Mouse (Mus musculus) gastrocnemius, postnatal 4 days (tissue): ENCODE data around the gene Tfip11. TPM values are rescaled to one million over a fixed set of nuclear protein-coding genes. Genes with fewer than 3 reads are reported as not detected.
A peak's percentile ranks its signal among the peaks of the same experiment; 100 is the strongest.
"Not testable (repeated sequence)": the region's sequence is repeated elsewhere in the genome, so short reads cannot be mapped to it uniquely, and the experiment has no call there.

ENCODE experiments used
- DNase-seq, 2 experiments: peaks; one replicate each; pipeline ENCODE4 v3.0.0; 2021 to 2022; ENCODE audit warnings: low spot score in 2 of 2, mixed read lengths in 2 of 2
- total RNA-seq, 2 experiments: library from RNA; stranded (reverse); gene quantifications; 2 replicates each; pipeline ENCODE4 v1.2.3; 2021

Gene Tfip11
- total RNA-seq, 2 experiments from 2014 or later: 20.4 to 21.0 TPM

DNA sequence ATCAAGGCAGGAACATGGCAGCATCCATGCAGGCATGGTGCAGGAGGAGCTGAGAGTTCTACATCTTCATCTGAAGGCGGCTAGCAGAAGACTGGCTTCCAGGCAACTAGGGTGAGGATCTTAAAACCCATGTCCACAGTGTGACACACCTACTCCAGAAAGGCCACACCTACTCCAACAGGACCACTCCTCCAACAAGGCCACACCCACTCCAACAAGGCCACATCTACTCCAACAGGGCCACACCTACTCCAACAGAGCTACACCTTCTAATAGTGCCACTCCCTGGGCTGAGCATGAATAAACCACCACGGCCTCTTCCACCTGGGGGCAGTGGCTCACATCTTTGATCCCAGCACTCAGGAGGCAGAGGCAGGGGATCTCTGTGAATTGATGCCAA is 6.8 kb upstream of the Tfip11 start:
- DNase-seq: not testable (repeated sequence)

DNA sequence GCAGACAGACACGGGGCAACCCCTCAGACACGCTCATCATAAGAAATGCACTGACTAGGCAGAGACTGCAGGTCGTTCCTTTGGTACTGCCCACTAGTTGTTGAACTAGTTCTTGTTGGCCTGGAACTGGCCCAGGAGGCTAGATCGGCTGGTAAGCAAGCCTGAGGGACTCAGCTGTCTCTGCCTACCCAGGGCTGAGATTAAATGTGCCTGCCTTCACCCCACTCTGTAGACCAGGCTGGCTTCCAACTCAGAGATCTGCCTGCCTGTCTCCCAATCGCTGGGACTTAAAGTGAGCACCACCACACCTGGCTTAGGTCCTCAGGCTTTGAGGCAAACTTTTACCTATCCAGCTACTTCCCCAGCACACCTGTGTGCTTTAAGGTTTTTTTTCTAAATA is 5.8 kb upstream of the Tfip11 start:
- DNase-seq: no peak

DNA sequence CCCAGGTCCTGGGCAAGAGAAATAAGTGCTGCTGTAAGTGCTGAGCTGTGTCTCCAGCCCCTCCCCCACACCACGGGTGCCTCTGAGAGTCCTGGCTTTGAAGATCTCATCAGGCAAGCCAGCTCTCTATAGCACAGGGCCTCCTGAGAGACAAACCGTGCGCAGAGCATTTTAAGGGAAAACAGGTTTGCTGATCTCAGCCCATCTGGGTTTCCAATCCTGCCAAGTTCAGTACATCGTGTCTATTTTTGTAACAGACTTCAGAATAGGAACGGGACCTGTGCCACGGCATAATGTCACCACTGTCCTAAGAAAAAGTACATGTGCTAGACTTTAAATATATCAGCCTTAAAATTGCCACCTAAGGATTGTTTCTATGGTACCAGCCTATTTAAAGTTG is 5.2 kb upstream of the Tfip11 start:
- DNase-seq: peak in 1 of 2 experiments; percentile 44

DNA sequence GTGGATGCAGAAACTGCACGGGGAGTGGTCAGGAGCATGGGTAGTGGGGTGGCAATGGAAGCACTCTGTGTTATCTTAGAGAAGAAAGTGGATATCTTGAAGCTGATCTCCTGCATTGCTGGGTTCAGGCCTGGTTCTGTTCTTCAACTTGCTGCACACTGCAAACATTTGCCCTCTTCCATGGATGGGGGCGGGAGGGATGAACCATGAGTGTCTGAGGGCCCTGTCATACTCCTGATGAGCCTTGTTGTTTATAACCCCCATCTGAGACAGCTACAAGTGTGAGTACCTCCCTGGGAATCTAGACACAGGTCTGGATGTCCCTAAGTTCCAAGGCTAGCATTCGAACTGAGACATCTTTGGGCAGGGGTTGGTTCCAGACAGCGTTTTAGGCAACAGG is 4.8 kb upstream of the Tfip11 start:
- DNase-seq: no peak

DNA sequence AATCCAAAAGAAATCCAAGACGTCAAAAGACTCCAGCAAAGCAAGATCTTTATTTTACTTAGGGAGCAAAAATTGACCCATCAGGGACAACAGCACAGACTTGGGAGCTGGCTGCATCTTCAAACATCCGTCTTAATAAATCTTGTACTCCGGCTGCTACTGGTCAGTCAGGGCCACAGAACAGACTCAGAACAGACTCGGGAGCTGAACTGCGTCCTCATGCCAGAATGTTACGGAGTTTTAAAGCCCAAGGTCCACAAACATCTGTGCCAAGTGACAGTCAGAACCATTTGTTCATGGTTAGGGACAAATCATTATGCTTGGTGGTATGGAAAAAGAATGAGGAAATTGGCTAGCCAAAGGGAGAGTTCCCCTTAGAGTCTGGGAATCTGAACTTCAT is 2.9 kb upstream of the Tfip11 start:
- DNase-seq: no peak

DNA sequence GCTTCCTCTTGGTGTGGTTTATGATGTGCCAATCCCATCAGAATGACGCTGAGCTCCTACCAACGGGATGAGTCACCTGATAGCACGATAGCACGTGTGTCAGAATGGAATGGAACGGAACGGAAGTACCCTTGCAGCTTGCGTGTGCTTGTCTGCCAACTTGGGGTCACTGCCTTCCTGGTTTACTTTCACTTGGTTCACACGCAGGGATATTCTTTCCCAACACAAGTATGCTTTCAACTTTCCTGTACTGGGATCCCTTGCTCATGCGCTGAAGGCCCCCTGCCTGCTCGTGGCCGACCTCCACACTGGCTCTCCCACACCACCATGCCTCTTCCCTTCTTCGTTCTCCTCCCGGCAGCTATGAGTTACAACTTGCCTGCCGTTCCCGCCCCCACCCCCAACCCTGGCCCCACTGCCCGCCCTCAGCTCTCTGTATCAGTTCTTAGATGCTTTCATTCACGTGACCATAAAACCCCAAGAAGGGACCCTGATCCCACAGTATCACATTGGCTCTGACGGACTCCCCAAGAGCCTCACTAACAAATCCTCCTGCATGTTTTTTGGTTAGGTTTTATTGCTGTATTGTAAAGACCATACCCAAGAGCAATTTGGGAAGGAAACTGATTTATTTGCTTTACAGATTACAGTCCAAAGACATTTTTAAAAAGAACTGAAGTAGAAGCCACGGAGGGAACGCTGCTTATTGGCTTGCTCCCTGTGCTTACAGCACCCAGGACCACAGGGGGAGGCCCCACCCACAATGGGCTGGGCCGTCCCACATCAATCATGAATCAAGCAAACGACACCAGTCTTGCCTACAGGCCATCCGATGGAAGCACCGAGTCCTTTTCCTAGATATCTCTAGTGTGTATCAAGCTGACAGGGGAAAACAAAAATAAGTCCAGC is 1.3 kb upstream of the Tfip11 start:
- DNase-seq: no peak

DNA sequence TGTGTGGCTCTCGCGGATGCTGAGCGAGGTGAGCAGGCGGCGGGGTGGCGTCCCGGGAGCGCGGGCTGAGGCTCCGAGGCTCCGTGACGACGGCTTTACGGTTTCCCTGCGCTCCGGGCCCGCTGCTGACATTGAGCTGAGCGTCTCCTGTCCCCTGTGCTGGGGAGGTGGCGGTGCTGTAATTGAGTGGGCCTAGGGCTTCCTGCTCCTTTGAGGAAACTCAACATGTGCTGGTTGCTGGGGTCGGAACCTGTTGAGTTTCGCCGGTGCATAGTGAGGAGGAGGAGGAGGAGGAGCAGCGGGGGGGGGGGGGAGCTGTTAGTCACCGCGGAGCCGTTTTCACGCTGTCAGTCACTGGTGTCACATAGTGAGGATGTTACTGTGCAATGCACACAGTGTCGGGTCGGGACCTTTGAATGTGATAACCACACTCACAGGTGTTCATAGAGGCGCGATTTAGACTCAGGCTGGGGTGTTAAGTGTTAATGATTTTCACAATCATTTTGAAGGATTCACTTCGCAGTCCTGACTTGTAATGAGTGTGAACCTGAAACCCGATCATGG is 370 bp downstream of the Tfip11 start:
- no peak for DNase-seq

DNA sequence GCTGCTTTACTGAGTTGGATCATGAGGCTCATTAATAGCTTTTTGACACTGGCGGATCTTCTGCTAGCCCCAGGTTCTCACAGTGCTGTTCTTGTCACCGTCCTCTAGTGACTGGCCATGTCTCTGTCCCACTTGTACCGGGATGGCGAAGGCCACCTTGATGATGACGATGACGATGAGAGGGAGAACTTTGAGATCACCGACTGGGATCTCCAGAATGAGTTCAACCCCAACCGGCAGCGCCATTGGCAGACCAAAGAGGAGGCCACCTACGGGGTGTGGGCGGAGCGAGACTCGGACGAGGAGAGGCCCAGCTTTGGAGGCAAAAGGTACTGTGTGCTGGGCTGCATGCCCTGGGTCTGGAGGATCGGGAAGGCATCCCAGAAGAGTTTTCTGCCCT is 1.7 kb downstream of the Tfip11 start:
- no peak for DNase-seq

DNA sequence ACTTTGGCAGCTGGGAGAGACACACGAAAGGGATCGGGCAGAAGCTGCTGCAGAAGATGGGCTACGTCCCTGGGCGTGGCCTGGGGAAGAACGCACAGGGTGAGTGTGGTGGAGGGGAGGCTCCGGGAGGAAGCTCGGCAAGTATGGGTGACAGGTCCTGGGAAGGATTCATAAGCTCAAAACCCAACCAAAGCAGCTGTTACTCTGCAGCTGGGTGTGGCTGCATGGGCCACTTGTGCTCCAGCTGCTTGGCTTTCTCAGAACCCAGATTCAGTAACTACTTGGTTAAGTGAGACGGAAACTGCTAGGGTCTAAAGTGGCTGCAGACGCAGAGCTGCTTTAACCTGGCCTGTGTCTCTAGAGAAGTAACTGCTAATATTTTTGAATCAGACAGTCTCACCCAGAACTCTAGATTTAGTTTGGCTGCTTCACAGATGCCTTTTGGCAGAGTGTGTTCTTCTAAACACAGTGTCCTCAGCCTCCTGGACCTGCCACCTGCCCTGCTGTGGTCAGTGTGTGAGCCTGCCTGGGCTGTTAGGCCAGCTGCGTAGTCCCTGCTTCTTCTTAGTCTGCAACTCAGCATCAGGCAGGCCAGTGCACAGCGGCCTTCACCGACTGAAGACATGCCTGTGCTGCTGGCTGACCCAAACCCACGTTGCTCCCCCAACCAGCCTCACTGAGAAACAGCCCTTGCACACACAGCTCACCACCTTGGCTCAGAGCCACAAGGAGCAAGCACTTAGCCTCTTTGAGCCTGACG is 3.8 kb downstream of the Tfip11 start:
- no peak for DNase-seq

DNA sequence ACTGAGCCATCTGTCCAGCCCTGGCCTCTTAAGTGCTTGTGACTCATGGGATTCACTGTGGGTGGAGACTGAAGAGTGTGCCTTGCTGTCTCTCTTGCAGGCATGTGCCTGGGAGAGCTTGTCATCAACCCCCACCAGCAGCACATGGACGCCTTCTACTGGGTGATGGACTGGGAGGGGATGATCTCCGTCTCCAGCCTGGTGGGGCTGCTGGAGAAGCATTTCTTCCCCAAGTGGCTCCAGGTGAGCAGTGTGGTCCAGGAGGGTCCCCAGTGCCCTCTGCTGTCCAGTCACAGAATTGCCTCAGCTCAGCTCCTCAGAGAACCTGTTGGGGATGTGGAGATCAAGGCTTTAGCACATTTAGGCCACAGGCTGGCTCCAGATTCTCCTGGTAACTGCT is 9.3 kb downstream of the Tfip11 start:
- DNase-seq: no peak

DNA sequence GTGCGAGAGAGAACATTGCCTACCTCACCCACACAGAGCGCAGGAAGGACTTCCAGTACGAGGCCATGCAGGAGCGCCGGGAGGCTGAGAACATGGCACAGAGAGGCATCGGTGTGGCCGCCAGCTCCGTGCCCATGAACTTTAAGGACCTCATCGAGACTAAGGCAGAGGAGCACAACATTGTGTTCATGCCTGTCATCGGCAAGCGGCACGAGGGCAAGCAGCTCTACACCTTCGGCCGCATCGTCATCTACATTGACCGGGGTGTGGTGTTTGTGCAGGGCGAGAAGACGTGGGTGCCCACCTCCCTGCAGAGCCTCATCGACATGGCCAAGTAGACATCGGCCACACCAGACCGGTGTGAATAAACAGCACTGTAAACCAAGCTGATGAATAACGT is 10.8 kb downstream of the Tfip11 start:
- no peak for DNase-seq

DNA sequence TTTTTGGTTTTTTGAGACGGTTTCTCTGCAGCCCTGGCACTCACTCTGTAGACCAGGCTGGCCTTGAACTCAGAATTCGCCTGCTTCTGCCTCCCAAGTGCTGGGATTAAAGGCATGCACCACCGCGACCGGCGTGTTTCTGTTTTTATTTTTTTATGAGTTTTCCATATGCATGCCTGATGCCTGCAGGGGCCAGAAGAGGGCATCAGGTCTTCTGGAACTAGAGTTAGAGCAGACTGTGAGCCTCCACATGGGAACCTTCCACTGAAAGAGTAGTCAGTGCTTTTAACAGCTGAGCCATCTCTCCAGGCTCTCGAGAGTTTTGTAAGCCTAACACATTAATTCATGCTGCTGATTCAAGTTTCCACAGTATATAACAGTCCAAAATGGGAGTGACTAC is 13.1 kb downstream of the Tfip11 start:
- no peak for DNase-seq

DNA sequence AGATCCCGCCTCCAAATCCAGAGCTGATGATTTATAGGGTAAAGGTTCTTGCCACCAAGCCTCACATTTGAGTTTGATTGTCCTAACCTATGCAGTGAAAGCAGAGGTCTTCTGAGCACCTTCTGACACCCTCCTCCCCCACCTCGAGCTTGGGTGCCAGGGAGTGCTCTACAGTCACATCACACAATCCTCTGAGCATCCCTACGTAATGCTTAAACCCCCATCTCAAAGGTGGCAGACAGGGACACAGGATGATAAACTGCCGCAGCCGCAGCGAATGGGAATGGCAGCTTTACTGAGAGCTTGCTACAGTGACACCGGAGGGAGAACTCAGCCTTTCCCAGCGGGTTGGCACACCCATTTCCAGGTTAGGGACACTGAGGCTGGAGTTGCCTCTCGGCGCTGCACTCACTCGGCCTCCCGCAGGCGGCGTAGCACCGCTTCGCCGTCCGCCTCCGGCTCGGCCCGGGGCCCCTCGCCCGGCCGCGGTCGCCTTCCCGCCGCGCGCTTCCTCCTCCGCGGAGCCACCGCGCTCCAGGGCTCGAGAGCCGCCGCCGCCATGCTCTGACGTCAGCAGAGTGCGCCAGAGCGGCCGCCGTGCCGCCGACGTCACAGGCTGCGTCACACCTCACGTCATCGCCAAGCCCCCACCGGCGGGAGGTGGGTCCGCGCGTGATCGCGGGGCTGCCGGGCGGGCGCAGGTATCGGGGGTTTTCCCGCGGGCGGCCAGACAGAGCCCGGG is 16.5 kb downstream of the Tfip11 start, which contains the start of the genes Srrd and Hps4:
Srrd (minus strand) TSS at position 578 of the 742 bp plus-strand sequence.
Hps4 (plus strand) TSS at position 621 of the 742 bp plus-strand sequence.
- peak; percentile 72 to 81 for DNase-seq

DNA sequence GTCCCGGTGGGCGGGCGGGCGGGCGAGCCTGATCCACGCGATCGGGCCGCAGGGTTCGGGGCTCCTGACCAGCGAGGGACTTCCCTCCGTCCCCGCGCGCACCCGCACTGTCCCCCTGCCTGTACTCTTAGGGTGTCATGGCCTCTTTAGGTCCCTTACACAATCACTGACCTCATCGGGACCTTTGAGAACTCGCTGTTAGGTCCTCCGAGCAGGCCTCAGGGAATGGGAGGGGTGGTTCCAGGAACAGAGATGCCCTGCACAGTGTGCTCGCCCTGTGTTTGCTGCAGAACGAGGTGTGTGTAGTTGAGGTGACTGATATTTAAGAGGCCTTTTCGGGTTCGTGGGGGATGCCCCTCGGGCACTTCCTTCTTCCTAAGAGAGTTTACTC is 17.0 kb downstream of the Tfip11 start:
- DNase-seq: no peak

DNA sequence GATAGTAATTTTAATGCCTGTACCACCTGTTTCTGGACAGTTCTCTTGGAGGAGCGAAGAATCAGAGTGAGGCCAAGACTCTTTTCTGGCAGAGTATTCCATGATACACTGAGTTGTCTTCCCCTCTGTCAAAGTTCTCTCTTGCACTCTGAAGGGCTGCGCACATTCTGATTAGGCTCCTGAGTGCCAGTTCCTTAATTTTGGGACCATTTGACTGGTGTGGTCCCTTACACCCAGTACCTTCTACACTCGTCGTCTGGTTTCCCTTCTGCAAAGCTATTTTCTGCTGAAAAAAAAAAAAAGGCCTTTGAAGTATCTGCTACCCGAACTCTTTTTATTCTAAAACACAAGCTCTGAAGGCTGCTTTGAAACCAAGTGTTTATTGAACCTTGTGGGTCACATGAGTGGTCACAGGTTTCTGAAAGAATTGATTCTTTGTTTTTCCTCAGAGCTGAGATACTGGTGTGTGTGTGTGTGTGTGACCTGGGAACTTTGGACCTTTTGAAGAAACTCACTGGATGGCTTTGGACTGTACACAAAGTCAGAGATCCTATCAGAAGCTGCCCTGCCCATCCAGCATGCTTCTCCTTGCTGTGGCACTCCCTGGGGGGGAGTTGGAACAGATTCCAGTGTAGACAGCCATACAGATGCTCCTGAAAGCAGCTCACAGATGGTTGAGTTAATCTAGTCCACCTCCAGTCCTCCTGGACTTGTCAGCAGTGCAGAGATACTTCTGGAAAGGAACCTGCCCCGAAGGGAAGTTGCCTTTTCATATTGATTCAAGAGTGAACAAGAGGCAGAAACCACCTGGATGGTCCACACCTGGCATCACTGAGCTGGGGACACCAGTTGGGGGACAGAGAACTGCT is 18.2 kb downstream of the Tfip11 start:
- DNase-seq: no peak

DNA sequence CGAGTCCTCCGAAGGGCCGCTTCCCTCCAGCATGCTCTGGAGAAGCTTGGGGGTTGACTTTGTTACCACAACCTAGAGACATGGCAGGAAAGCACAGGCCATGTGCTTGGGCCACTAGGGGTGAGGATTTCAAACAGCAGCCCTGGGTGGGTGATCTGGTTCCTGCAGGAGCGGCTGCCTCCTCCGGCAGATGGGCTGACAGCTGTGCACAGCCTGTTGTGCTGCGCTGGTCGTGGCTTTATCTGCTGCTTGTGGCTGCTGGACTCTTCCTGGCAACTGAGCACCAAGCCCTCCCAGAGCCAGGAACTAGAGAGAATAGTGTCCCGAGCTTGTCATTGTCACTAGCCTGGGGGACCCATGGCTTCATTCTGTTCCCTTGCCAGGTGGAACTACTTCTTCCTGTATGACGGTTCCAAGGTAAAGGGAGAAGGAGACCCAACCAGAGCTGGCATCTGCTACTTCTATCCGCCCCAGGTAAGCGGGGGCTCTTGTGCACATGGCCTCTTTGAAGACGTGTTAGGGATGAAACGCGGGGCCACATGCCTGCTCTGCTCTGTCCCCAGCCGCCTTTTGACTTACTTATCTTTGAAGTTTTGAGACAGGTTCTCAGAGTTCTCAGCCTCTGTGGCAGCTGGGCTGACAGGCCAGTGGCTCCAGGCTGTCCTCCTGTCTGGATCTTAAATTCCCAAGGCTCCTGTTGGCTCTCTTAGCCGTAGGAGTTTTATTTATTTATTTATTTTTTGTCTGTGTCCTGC is 20.2 kb downstream of the Tfip11 start:
- DNase-seq: no peak

DNA sequence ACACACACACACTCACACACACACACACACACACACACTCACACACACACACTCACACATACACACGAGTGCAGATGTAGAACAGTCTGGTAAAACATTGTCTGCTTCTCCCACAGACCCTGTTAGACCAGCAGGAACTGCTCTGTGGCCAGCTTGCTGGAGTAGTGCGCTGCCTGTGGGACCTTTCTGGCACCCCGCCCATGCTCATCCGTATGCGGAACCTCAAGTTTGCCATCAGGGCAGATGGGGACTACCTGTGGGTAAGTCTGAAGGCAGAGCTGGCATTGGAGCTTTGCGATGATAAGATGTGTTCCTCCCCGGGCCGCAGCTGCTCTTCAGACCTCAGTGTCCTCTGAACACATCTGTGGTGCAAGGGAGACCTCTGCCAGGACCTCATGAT is 23.0 kb downstream of the Tfip11 start:
- no peak for DNase-seq

DNA sequence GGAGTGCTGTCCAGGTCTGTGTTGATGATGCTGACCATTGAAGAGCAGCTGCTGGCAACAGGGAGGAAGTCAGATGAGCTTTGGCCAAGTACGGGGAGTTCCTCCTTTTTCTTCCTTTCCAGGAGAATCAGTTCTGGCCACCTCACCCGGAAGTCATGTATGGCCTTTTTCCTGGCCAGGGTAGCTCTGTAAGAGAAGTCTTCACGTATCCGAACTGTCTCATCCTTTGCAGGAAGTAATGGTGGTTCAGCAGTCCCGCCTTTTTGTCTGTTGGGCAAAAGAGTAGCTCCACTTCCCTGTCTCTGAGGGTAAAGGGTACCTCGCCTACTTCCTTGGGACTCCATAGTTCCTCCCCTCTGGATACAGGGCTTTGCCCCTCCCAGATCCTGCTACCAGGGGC is 29.3 kb downstream of the Tfip11 start:
- DNase-seq: no peak

DNA sequence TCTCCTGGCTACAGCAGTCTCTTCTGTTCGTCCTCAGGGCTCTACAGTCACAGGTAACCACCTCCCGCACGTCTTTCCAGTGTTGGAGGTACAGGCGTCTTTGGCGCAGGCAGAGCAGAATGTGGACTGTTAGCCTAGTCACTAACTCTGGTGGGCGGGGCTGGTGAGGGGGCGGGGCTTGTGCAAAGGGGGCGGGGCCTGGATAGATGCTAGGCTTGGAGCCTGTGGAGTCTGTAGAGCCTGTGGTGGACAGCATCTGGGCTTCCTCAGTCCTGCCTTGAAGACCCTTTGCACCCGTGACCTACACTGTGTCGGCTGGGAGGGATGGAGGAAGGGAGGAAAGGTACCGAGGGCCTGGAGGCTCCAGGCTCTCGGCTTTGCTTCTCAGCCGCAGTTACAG is 29.8 kb downstream of the Tfip11 start, which contains the start of gene Gm6583:
Gm6583 (minus strand) TSS at position 124 of the 400 bp plus-strand sequence.
- no peak for DNase-seq
